Mouse (Mus musculus) C3H10T1/2 (cell line): ENCODE data around the gene Araf. TPM values are rescaled to one million over a fixed set of nuclear protein-coding genes. Genes with fewer than 3 reads are reported as not detected.

Experiments used
- polyA plus RNA-seq, 2 experiments: library from polyadenylated mRNA; unstranded; fragments of >200 nt; fragmentation: generic; extraction: Trizol; gene quantifications; one replicate each; pipeline ENCODE4 v1.2.1; 2012; ENCODE audit warnings: missing spikeins in 2 of 2

The Araf gene
- 10 to 100 TPM; 31.8 to 57.9 TPM for polyA plus RNA-seq

DNA sequence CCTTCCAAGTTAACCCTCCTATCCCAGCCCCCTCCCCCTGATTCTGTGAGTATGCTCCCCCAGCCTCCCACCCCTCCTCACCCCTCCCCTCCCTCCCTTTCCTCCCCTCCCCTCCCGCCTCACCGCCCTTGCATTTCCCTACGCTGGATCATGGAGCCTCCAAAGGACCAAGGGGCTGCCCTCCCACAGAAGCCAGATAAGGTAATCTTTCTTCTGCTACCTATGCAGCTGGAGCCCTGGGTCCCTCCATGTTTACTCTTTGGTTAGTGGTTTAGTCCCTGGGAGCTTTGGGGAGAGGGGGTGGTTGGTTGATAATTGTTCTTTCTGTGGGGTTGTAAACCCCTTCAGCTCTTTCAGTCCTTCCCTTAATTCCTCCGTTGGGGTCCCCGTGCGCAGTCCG is at the start of gene Araf:
Araf (plus strand) TSS at position 134 of the 400 bp plus-strand sequence.

DNA sequence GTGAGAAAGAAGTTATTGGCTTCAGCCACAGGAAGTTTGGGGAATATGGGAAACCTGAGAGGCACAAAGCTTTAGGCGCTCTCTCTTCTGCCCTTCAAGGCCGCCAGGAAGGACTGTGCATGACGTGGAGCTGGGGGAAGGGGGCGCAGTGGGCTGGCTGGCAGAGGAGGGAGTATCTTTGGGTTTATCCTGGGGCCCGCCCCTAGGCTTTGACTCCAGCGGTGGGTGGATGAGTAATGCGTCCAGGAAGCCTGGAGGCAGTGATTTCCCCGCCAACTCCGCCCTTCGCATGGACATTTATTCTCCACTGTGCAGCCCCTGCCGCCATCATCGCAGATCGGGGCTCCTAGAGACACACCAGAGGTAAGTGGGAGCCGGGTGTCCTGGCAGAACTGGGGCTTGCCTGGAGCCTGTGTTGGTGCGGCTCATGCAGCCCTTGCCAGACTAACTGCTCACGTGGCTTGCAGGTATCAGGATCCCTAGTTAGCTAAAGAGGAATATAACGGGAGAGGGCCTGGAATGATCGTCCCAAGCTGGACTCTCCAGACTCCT is 72.4 kb downstream of the Araf start, which contains the start of gene Timp1:
Timp1 (plus strand) TSS at position 205 of the 552 bp plus-strand sequence.

Other genes with a start within 250 kb of the Araf start
- under 1 TPM in 1 of 2 experiments, not detected in 1; 0.04 TPM for gene Rgn, start 248.0 kb upstream of the Araf start, polyA plus RNA-seq
- 10 to 100 TPM; 25.1 to 34.5 TPM for gene Rbm10, start 180.3 kb upstream of the Araf start, polyA plus RNA-seq
- 100 to 1,000 TPM; 439 to 488 TPM for gene Ndufb11, start 180.2 kb upstream of the Araf start, polyA plus RNA-seq
- 100 to 1,000 TPM; 309 to 428 TPM for gene Uba1, start 139.5 kb upstream of the Araf start, polyA plus RNA-seq
- gene Cdk16, start 109.9 kb upstream of the Araf start, polyA plus RNA-seq = 100 to 1,000 TPM in 1 of 2 experiments, 10 to 100 TPM in 1; 82.0 to 124 TPM
- gene Usp11, start 93.9 kb upstream of the Araf start, polyA plus RNA-seq = 10 to 100 TPM in 1 of 2 experiments, 1 to 10 TPM in 1; 2.1 to 15.4 TPM
- gene Timp1, start 72.4 kb downstream of the Araf start, polyA plus RNA-seq = 100 to 1,000 TPM; 144 to 781 TPM
- under 1 TPM; 0.41 to 0.49 TPM for gene Syn1, start 123.2 kb downstream of the Araf start, polyA plus RNA-seq
- gene Cfp, start 133.7 kb downstream of the Araf start, polyA plus RNA-seq = 1 to 10 TPM in 1 of 2 experiments, under 1 TPM in 1; 0.35 to 4.6 TPM
- 10 to 100 TPM in 1 of 2 experiments, 1 to 10 TPM in 1; 8.4 to 17.1 TPM for gene Elk1, start 152.8 kb downstream of the Araf start, polyA plus RNA-seq
- 10 to 100 TPM; 35.9 to 57.6 TPM for gene Uxt, start 164.2 kb downstream of the Araf start, polyA plus RNA-seq